Mouse (Mus musculus): ENCODE data around the gene Slc38a10. TPM values are rescaled to one million over a fixed set of nuclear protein-coding genes. Genes with fewer than 3 reads are reported as not detected.

Slc38a10 gene
- total RNA-seq, 2 experiments from 2014 or later: 32.2 to 51.7 TPM

GRCm38 (mm10) chr11:120107026-120107425 is 44.1 kb downstream of the Slc38a10 start:
- TF ChIP-seq CTCF (IDR thresholded peaks at IDR 0.05): no peak
- Histone ChIP-seq H3K4me3 (no peak overlapping the region), H3K27ac (no peak overlapping the region)
- intact Hi-C loops (cut with DNase I): no loop called here
- no peak for DNase-seq

GRCm38 (mm10) chr11:120103431-120103997 is 47.6 kb downstream of the Slc38a10 start:
- DNase-seq: no peak
- no peak overlapping the region for H3K4me3 ChIP-seq
- TF ChIP-seq CTCF (IDR thresholded peaks at IDR 0.05): no peak
- intact Hi-C loops (cut with DNase I): no loop called here
- no peak overlapping the region for H3K27ac ChIP-seq

- Histone ChIP-seq H3K27ac (peak overlapping the region; percentile 71), H3K4me3 (no peak overlapping the region)
- peak; percentile 83 for TF ChIP-seq CTCF (IDR thresholded peaks at IDR 0.05)
- peak; percentile 68 for DNase-seq
- intact Hi-C loops (cut with DNase I): loop anchor here (1.0 kb wide), 1 partner anchor 72 kb away; no protein-coding TSS in a partner anchor
Observed at GRCm38 (mm10) chr11:120101036-120101435, 50.1 kb downstream of the Slc38a10 start.

GRCm38 (mm10) chr11:120098588-120099511 is 52.3 kb downstream of the Slc38a10 start, which contains the start of the genes Tepsin and Ndufaf8:
TSS of gene Tepsin (minus strand) at chr11:120098731.
TSS of gene Ndufaf8 (plus strand) at chr11:120098928.
- DNase-seq: peak; percentile 97
- Histone ChIP-seq H3K27ac (peak within 1 kb of the TSS; percentile 96), H3K4me3 (peak within 1 kb of the TSS; percentile 97)
- intact Hi-C loops (cut with DNase I): no loop called here
- no peak for TF ChIP-seq CTCF (IDR thresholded peaks at IDR 0.05)

- DNase-seq: no peak
- H3K27ac ChIP-seq: no peak overlapping the region
- intact Hi-C loops (cut with DNase I): no loop called here
- TF ChIP-seq CTCF (IDR thresholded peaks at IDR 0.05): no peak
- no peak overlapping the region for H3K4me3 ChIP-seq
Observed at GRCm38 (mm10) chr11:120092817-120093591, 58.1 kb downstream of the Slc38a10 start.

- Histone ChIP-seq H3K27ac (no peak overlapping the region), H3K4me3 (no peak overlapping the region)
- no peak for TF ChIP-seq CTCF (IDR thresholded peaks at IDR 0.05)
- intact Hi-C loops (cut with DNase I): no loop called here
- DNase-seq: no peak
Observed at GRCm38 (mm10) chr11:120090661-120091060, 60.5 kb downstream of the Slc38a10 start.

GRCm38 (mm10) chr11:120086702-120087152 is 64.4 kb downstream of the Slc38a10 start, which contains the start of gene Cep131:
TSS of gene Cep131 (minus strand) at chr11:120086827.
- intact Hi-C loops (cut with DNase I): no loop called here
- Histone ChIP-seq H3K4me3 (peak within 1 kb of the TSS; percentile 80), H3K27ac (peak within 1 kb of the TSS; percentile 95)
- DNase-seq: peak; percentile 99
- TF ChIP-seq CTCF (IDR thresholded peaks at IDR 0.05): no peak

GRCm38 (mm10) chr11:120085891-120086627 is 65.1 kb downstream of the Slc38a10 start:
- peak; percentile 73 for DNase-seq
- no peak for TF ChIP-seq CTCF (IDR thresholded peaks at IDR 0.05)
- peak overlapping the region; percentile 80 for H3K4me3 ChIP-seq
- H3K27ac ChIP-seq: peak overlapping the region; percentile 95
- intact Hi-C loops (cut with DNase I): no loop called here

- H3K4me3 ChIP-seq: no peak overlapping the region
- no peak overlapping the region for H3K27ac ChIP-seq
- TF ChIP-seq CTCF (IDR thresholded peaks at IDR 0.05): no peak
- no peak for DNase-seq
- intact Hi-C loops (cut with DNase I): no loop called here
Observed at GRCm38 (mm10) chr11:120080282-120080681, 70.9 kb downstream of the Slc38a10 start.

- no peak for DNase-seq
- H3K4me3 ChIP-seq: no peak overlapping the region
- no peak overlapping the region for H3K27ac ChIP-seq
- intact Hi-C loops (cut with DNase I): no loop called here
- no peak for TF ChIP-seq CTCF (IDR thresholded peaks at IDR 0.05)
Observed at GRCm38 (mm10) chr11:120076191-120076590, 75.0 kb downstream of the Slc38a10 start.

- intact Hi-C loops (cut with DNase I): no loop called here
- no peak for DNase-seq
- H3K27ac ChIP-seq: no peak overlapping the region
- no peak overlapping the region for H3K4me3 ChIP-seq
- no peak for TF ChIP-seq CTCF (IDR thresholded peaks at IDR 0.05)
Observed at GRCm38 (mm10) chr11:120072986-120073647, 78.0 kb downstream of the Slc38a10 start.
